Mouse (Mus musculus) testis, adult 2 months (tissue): ENCODE measurements at regions not wholly inside any gene's neighbourhood (a gene's known extent, or its start where the extent isn't known, plus 50 kb on each side); places are given as distances from the start of the nearest gene placed in this dataset.

ENCODE experiments used
- H3K27ac ChIP-seq: fragments of 200-500 bp; 2 replicates; pipeline ENCODE4 v1.5.1; 2012; ENCODE audit warnings: low read depth, low read length; ENCODE audit not compliant: control insufficient read depth, insufficient read depth
- H3K27me3 ChIP-seq: fragments of 200-500 bp; 2 replicates; pipeline ENCODE4 v1.6.1; 2012; ENCODE audit warnings: mild to moderate bottlenecking, low read length, moderate library complexity; ENCODE audit not compliant: control insufficient read depth, insufficient read depth
- H3K36me3 ChIP-seq: fragments of 200-500 bp; 2 replicates; pipeline ENCODE4 v1.6.1; 2012; ENCODE audit warnings: mild to moderate bottlenecking, low read length; ENCODE audit not compliant: control insufficient read depth, insufficient read depth
- H3K4me1 ChIP-seq: fragments of 200-500 bp; 2 replicates; pipeline ENCODE4 v1.6.1; 2012; ENCODE audit warnings: low read length; ENCODE audit not compliant: control insufficient read depth, insufficient read depth
- H3K4me3 ChIP-seq: fragments of 200-500 bp; 2 replicates; pipeline ENCODE4 v1.5.1; 2012; ENCODE audit warnings: low read depth, mild to moderate bottlenecking, low read length, moderate library complexity, mixed read lengths; ENCODE audit not compliant: control insufficient read depth
- CTCF ChIP-seq: fragments of 200-500 bp; IDR thresholded peaks from 2 replicates; pipeline ENCODE4 v1.5.1; 2012; ENCODE audit warnings: low read depth, mild to moderate bottlenecking, inconsistent platforms, low read length, moderate library complexity; ENCODE audit not compliant: control insufficient read depth, insufficient read depth, insufficient replicate concordance
- POLR2A ChIP-seq: fragments of 200-500 bp; IDR thresholded peaks from 2 replicates; pipeline ENCODE4 v1.6.1; 2012; ENCODE audit warnings: low read depth, mild to moderate bottlenecking, inconsistent platforms, low read length, moderate library complexity; ENCODE audit not compliant: control insufficient read depth

DNA sequence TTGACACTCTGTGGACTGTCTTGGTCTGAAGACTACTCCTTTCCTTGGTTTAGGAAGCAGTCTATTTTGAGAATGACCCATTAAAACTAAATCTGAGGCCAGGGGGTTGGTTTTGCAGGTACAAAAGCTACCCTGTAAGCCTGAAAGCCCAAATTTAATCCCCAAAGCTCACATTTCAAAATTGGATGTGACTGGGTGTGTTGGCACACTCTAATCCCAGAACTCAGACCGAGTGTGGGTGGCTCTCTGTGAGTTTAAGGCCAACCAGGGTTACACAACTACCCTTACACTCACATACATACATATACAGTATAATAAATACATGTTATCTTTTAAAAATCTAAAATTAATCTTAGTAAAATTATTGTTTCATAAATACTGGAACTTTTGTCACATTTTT, 228.6 kb downstream of the Xxylt1 start:
- Histone ChIP-seq H3K27ac (no peak overlapping the region), H3K27me3 (no peaks in the 10 kb centered on the region), H3K4me3 (no peak overlapping the region), H3K36me3 (no peaks in the 10 kb centered on the region), H3K4me1 (no peaks in the 10 kb centered on the region)
- TF ChIP-seq CTCF (no peak), POLR2A (no peak)

- no peaks in the 10 kb centered on the region for H3K36me3 ChIP-seq
- no peak overlapping the region for H3K4me3 ChIP-seq
- H3K27me3 ChIP-seq, result no peaks in the 10 kb centered on the region
- no peak overlapping the region for H3K27ac ChIP-seq
- TF ChIP-seq CTCF (no peak), POLR2A (no peak)
- no peaks in the 10 kb centered on the region for H3K4me1 ChIP-seq
Measured at GRCm38 (mm10) chr16:30854716-30855115, 226.5 kb downstream of the Xxylt1 start.

- Histone ChIP-seq H3K27me3 (no peaks in the 10 kb centered on the region), H3K27ac (no peak overlapping the region), H3K4me3 (no peak overlapping the region), H3K4me1 (no peaks in the 10 kb centered on the region), H3K36me3 (no peaks in the 10 kb centered on the region)
- no peak for TF ChIP-seq CTCF
- TF ChIP-seq POLR2A, result no peak
Measured at GRCm38 (mm10) chr16:30857656-30858055, 223.6 kb downstream of the Xxylt1 start.

- H3K27ac ChIP-seq, result peak overlapping the region; percentile 83
- no peaks in the 10 kb centered on the region for H3K27me3 ChIP-seq
- H3K36me3 ChIP-seq, result no peaks in the 10 kb centered on the region
- TF ChIP-seq CTCF (no peak), POLR2A (no peak)
- peak overlapping the region; percentile 90 for H3K4me3 ChIP-seq
- H3K4me1 ChIP-seq, result peaks cover 20% of the 10 kb centered on the region
Measured at GRCm38 (mm10) chr16:30869136-30869909, 211.9 kb downstream of the Xxylt1 start.

DNA sequence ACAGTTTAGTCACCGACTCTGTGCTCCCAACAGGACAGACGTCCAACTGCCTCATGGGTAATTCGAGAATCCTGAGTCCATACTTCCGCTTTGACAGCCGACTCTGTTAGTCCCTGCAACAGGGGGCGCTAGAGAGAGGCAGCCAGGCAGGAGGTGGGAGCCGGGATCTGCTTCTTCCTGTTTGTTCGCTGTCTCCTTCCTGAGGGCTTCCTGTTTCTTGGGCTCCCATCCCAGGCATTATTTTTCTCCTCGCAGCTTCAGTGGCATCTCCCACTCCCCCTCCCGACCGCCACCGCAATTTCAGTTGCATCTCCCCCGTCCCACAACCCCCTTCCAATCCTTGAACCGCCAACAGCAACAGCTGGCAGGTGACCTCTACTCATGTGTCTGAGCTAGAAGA, 211.1 kb downstream of the Xxylt1 start:
- H3K4me1 ChIP-seq, result peaks cover 20% of the 10 kb centered on the region
- TF ChIP-seq POLR2A, result peak; percentile 75
- peak; percentile 87 for TF ChIP-seq CTCF
- peak overlapping the region; percentile 90 for H3K4me3 ChIP-seq
- H3K27me3 ChIP-seq, result no peaks in the 10 kb centered on the region
- H3K36me3 ChIP-seq, result no peaks in the 10 kb centered on the region
- peak overlapping the region; percentile 83 for H3K27ac ChIP-seq

GRCm38 (mm10) chr16:30870676-30871075, 210.6 kb downstream of the Xxylt1 start:
- TF ChIP-seq POLR2A (no peak), CTCF (no peak)
- Histone ChIP-seq H3K4me3 (peak overlapping the region; percentile 90), H3K36me3 (no peaks in the 10 kb centered on the region), H3K27me3 (no peaks in the 10 kb centered on the region), H3K4me1 (peaks cover 20% of the 10 kb centered on the region), H3K27ac (peak overlapping the region; percentile 83)

- TF ChIP-seq CTCF (no peak), POLR2A (no peak)
- no peak overlapping the region for H3K4me3 ChIP-seq
- H3K36me3 ChIP-seq, result no peaks in the 10 kb centered on the region
- H3K4me1 ChIP-seq, result peaks cover 20% of the 10 kb centered on the region
- no peaks in the 10 kb centered on the region for H3K27me3 ChIP-seq
- H3K27ac ChIP-seq, result no peak overlapping the region
Measured at GRCm38 (mm10) chr16:30872147-30872546, 209.1 kb downstream of the Xxylt1 start.
